Comparison of ENCODE assay signal across 8 mouse cellular contexts in the genomic region with DNA sequence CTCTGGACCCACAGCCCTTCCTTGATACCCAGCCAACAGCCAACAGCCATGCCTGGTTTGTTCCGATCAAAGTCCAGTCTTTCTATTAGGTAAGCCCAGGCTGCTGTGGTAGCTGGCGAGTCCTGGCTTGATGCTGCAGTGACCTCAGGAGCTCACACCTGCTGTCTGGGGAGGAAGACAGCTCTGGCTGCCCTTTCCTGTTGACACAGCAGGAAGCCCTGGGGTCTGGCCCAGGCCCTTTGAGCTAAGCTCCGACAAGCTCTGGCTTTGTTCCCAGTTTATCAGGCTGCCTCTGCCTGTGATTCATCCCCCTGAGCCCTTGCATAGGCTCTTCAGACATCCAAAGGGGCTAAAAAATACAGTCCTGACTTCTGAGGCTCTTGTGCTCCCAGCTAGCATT. TPM values are rescaled to one million over a fixed set of nuclear protein-coding genes. Genes with fewer than 3 reads are reported as not detected.
A peak's percentile ranks its signal among the peaks of the same experiment; 100 is the strongest.
DNase-seq lines count a peak whose midpoint lies in the region; ATAC-seq and TF ChIP-seq lines count a peak whose summit lies in the region.

No protein-coding gene starts in this region.

- H3K9ac ChIP-seq in hindbrain, embryonic 14.5 days = no peak overlapping the region
- H3K9ac ChIP-seq in liver, adult 2 months (ENCODE audit: low read depth, low read length) = peak overlapping the region; percentile 13; the same call in 1 of the 2 replicates
- H3K9ac ChIP-seq in stomach, embryonic 15.5 days = no peak overlapping the region

- DNase-seq in right cerebral cortex, postnatal 10 days (ENCODE audit: low spot score in 2 of 2) = peak; percentile 47 to 49
- DNase-seq in right cerebral cortex, adult 18-20 months = no peak
- peak; percentile 50 for DNase-seq in embryo, embryonic 11 days
- DNase-seq in hindbrain, embryonic 14.5 days (ENCODE audit: low spot score) = peak; percentile 46
- DNase-seq in liver, adult 2 months (ENCODE audit: extremely low read depth, low read depth, low spot score) = peak; percentile 99
- DNase-seq in spleen, postnatal 36 days (ENCODE audit: low spot score in 2 of 2) = no peak
- DNase-seq in right cerebral cortex, postnatal 14 days = no peak

- H3K4me3 ChIP-seq in hindbrain, embryonic 14.5 days (replicated peaks; ENCODE audit: low read length) = no peak overlapping the region
- no peak overlapping the region for H3K4me3 ChIP-seq in liver, adult 2 months (ENCODE audit: insufficient read depth, low read depth, low read length)
- no peak overlapping the region for H3K4me3 ChIP-seq in stomach, embryonic 15.5 days (replicated peaks)

- H3K36me3 ChIP-seq in hindbrain, embryonic 14.5 days (replicated peaks; ENCODE audit: control insufficient read depth, insufficient read depth) = no peaks in the 10 kb centered on the region
- H3K36me3 ChIP-seq in liver, adult 2 months (ENCODE audit: control insufficient read depth, insufficient read depth, low read length) = no peaks in the 10 kb centered on the region
- no peaks in the 10 kb centered on the region for H3K36me3 ChIP-seq in stomach, embryonic 15.5 days

- H3K27ac ChIP-seq in hindbrain, embryonic 14.5 days = no peak overlapping the region
- H3K27ac ChIP-seq in liver, adult 2 months (replicated peaks; ENCODE audit: insufficient read depth, low read depth, low read length) = peak overlapping the region; percentile 85
- H3K27ac ChIP-seq in stomach, embryonic 15.5 days = peak overlapping the region; percentile 64

- H3K79me2 ChIP-seq in liver, adult 2 months (ENCODE audit: control insufficient read depth, insufficient read depth, low read length) = no peaks in the 10 kb centered on the region

- H3K9me3 ChIP-seq in hindbrain, embryonic 14.5 days (ENCODE audit: control insufficient read depth, low read length) = no peaks in the 10 kb centered on the region
- H3K9me3 ChIP-seq in stomach, embryonic 15.5 days = no peaks in the 10 kb centered on the region

- H3K27me3 ChIP-seq in hindbrain, embryonic 14.5 days (ENCODE audit: control insufficient read depth, insufficient read depth, low read length) = no peaks in the 10 kb centered on the region
- H3K27me3 ChIP-seq in liver, adult 2 months (ENCODE audit: control insufficient read depth, insufficient read depth, low read length) = no peaks in the 10 kb centered on the region
- H3K27me3 ChIP-seq in stomach, embryonic 15.5 days (replicated peaks) = no peaks in the 10 kb centered on the region

- no peaks in the 10 kb centered on the region for H3K4me1 ChIP-seq in hindbrain, embryonic 14.5 days (replicated peaks; ENCODE audit: control insufficient read depth, insufficient read depth, low read length)
- peaks cover 10% of the 10 kb centered on the region for H3K4me1 ChIP-seq in liver, adult 2 months (ENCODE audit: control insufficient read depth, insufficient read depth, low read length)
- peaks cover 9% of the 10 kb centered on the region for H3K4me1 ChIP-seq in stomach, embryonic 15.5 days

- WGBS in hindbrain, embryonic 14.5 days = 25% methylated on average over 3 of the region's 3 CpGs
- WGBS in liver, adult 2 months = 7% methylated on average over 3 of the region's 3 CpGs
- 36% methylated on average over 3 of the region's 3 CpGs for WGBS in stomach, embryonic 15.5 days

- no peak for TF ChIP-seq CTCF in liver, adult 2 months (IDR thresholded peaks at IDR 0.05; ENCODE audit: low read depth, low read length)

- no peak overlapping the region for H3K4me2 ChIP-seq in hindbrain, embryonic 14.5 days (replicated peaks)
- H3K4me2 ChIP-seq in stomach, embryonic 15.5 days = 0 out of 2 replicates have a peak overlapping the region, but pooled peaks have one; percentile 3

- TF ChIP-seq POLR2A in liver, adult 2 months (IDR thresholded peaks at IDR 0.05; ENCODE audit: extremely low read depth, insufficient read depth, low read length) = no peak

- ATAC-seq in hindbrain, embryonic 14.5 days (ENCODE audit: low FRiP score) = no peak
- peak; percentile 87 for ATAC-seq in stomach, embryonic 15.5 days (ENCODE audit: insufficient read depth, low FRiP score, low read depth)

RNA-seq across cellular contexts. Expression of a gene that starts 23.5 kb away (rescaled TPM):
- polyA plus RNA-seq in hindbrain, embryonic 14.5 days (2014; fragmentation: Nextera tagmentation; extraction: Ambion mirVana) = 15.1 and 19.1 TPM in 2 replicates
- 5.2 and 7.0 TPM in 2 replicates for total RNA-seq in liver, adult 2 months (2014; rRNA removed)
- 11.3 and 12.2 TPM in 2 replicates for polyA plus RNA-seq in liver, adult 2 months (2012; rRNA removed)
- polyA plus RNA-seq in stomach, embryonic 15.5 days (2015; fragmentation: Nextera tagmentation; extraction: Ambion mirVana) = 12.3 and 12.8 TPM in 2 replicates

RNA-seq across cellular contexts. Expression of a gene that starts 24.5 kb away (rescaled TPM):
- 103 and 117 TPM in 2 replicates for polyA plus RNA-seq in hindbrain, embryonic 14.5 days (2014; fragmentation: Nextera tagmentation; extraction: Ambion mirVana)
- 42.6 and 50.1 TPM in 2 replicates for total RNA-seq in liver, adult 2 months (2014; rRNA removed)
- 82.3 and 94.1 TPM in 2 replicates for polyA plus RNA-seq in liver, adult 2 months (2012; rRNA removed)
- polyA plus RNA-seq in stomach, embryonic 15.5 days (2015; fragmentation: Nextera tagmentation; extraction: Ambion mirVana) = 127 and 133 TPM in 2 replicates

RNA-seq across cellular contexts. Expression of a gene that starts 25.0 kb away (rescaled TPM):
- not detected in 2 replicates for polyA plus RNA-seq in hindbrain, embryonic 14.5 days (2014; fragmentation: Nextera tagmentation; extraction: Ambion mirVana)
- 6.4 and 8.3 TPM in 2 replicates for total RNA-seq in liver, adult 2 months (2014; rRNA removed)
- polyA plus RNA-seq in liver, adult 2 months (2012; rRNA removed) = 19.9 TPM in 2 replicates
- polyA plus RNA-seq in stomach, embryonic 15.5 days (2015; fragmentation: Nextera tagmentation; extraction: Ambion mirVana) = not detected in 2 replicates

RNA-seq across cellular contexts. Expression of a gene that starts 45.3 kb away (rescaled TPM):
- 238 and 309 TPM in 2 replicates for polyA plus RNA-seq in hindbrain, embryonic 14.5 days (2014; fragmentation: Nextera tagmentation; extraction: Ambion mirVana)
- total RNA-seq in liver, adult 2 months (2014; rRNA removed) = 12.4 and 18.6 TPM in 2 replicates
- 26.7 and 40.3 TPM in 2 replicates for polyA plus RNA-seq in liver, adult 2 months (2012; rRNA removed)
- polyA plus RNA-seq in stomach, embryonic 15.5 days (2015; fragmentation: Nextera tagmentation; extraction: Ambion mirVana) = 119 and 135 TPM in 2 replicates

Comparison
In these comparisons a context has a peak if more than half of its experiments do, and no peak if none do; other contexts are left out.
1. DNase-seq: peak in right cerebral cortex, postnatal 10 days (2 of 2), embryo, embryonic 11 days (single experiment), hindbrain, embryonic 14.5 days (single experiment) and liver, adult 2 months (single experiment); none in right cerebral cortex, adult 18-20 months (single experiment), spleen, postnatal 36 days (0 of 2) and right cerebral cortex, postnatal 14 days (single experiment).
2. RNA of a gene that starts 25.0 kb away (polyA plus RNA-seq): 19.9 TPM in liver, adult 2 months; not detected in hindbrain, embryonic 14.5 days and not detected in stomach, embryonic 15.5 days; every median in the first group is over 10 times any median in the second.